Mouse (Mus musculus): Measurements from ENCODE around the gene Ube2v1. TPM values are rescaled to one million over a fixed set of nuclear protein-coding genes. Genes with fewer than 3 reads are reported as not detected.
"Not testable (repeated sequence)": the region's sequence is repeated elsewhere in the genome, so short reads cannot be mapped to it uniquely, and the experiment has no call there.

Gene Ube2v1
- total RNA-seq, 1 experiment from 2014 or later, result 84.5 TPM

DNA sequence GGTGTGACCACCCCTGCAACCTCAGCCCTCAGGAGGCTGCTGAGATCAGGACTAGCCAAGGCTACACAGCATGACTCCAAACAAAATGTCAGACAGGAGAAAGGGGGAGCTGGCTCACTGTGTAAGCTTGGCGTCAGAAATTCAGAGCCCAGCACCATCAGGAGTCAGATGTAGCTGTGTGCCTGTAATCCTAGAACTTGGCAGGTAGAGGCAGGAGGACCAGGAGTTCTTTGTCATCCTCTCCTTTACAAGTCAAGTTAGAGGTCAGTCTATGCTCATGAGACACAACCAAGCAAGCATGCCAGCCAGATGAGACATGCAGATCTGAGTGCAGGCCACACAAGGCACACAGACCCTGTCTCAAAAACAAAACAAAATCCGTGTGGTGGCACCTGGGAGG, 6.2 kb downstream of the Ube2v1 start:
- ATAC-seq (replicated peaks; ENCODE audit: low read depth, poor library complexity, severe bottlenecking), result no peak

DNA sequence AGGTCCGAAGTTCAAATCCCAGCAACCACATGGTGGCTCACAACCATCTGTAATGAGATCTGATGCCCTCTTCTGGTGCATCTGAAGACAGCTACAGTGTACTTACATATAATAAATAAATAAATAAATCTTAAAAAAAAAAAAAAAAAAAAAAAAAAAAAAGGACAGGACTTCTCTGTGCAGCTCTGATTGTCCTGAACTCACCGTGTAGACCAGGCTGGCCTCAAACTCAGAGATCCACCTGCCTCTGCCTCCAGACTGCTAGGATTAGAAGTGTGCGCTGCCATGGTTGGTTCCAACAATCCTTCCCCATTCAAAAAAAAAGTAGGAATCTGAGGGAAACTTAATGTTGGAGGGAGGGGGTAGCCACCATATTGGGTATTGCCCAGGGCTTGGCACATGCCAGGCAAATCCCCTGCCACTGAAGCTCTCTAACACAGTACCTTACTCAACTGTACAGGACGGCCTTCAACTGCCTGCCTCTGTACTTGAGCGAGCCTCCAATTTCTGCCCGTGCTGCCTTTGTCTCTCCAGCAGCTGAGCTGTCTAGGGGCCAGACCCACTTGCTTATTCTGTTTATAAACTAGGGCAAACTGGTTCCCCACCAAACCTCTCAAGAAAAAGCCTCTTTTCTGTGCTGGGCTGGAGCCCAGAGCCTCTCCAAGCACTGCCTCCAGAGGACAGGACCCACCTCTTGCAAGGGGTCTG, 7.4 kb downstream of the Ube2v1 start:
- no peak for ATAC-seq (replicated peaks; ENCODE audit: low read depth, poor library complexity, severe bottlenecking)

- ATAC-seq (replicated peaks; ENCODE audit: low read depth, poor library complexity, severe bottlenecking), result no peak
Measured at GRCm38 (mm10) chr2:167622965-167623364, 8.9 kb downstream of the Ube2v1 start.

GRCm38 (mm10) chr2:167622352-167622751, 9.5 kb downstream of the Ube2v1 start:
- ATAC-seq (replicated peaks; ENCODE audit: low read depth, poor library complexity, severe bottlenecking), result no peak

- no peak for ATAC-seq (replicated peaks; ENCODE audit: low read depth, poor library complexity, severe bottlenecking)
Measured at GRCm38 (mm10) chr2:167621255-167622087, 10.4 kb downstream of the Ube2v1 start.

- ATAC-seq (replicated peaks; ENCODE audit: low read depth, poor library complexity, severe bottlenecking), result no peak
Measured at GRCm38 (mm10) chr2:167617472-167617871, 14.4 kb downstream of the Ube2v1 start.

GRCm38 (mm10) chr2:167617034-167617433, 14.9 kb downstream of the Ube2v1 start:
- ATAC-seq (replicated peaks; ENCODE audit: low read depth, poor library complexity, severe bottlenecking), result no peak

DNA sequence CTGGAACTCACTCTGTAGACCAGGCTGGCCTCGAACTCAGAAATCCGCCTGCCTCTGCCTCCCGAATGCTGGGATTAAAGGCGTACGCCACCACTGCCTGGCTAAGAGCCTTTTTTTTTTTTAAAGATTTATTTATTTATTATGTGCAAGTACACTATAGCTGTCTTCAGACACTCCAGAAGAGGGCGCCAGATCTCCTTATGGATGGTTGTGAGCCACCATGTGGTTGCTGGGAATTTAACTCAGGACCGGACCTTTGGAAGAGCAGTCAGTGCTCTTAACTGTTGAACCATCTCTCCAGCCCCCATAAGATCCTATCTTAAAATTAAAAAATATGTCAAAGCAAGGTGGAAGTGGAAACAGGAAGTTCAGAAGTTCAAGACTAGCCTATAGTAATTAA, 18.6 kb downstream of the Ube2v1 start:
- not testable (repeated sequence) for ATAC-seq (replicated peaks; ENCODE audit: low read depth, poor library complexity, severe bottlenecking)

DNA sequence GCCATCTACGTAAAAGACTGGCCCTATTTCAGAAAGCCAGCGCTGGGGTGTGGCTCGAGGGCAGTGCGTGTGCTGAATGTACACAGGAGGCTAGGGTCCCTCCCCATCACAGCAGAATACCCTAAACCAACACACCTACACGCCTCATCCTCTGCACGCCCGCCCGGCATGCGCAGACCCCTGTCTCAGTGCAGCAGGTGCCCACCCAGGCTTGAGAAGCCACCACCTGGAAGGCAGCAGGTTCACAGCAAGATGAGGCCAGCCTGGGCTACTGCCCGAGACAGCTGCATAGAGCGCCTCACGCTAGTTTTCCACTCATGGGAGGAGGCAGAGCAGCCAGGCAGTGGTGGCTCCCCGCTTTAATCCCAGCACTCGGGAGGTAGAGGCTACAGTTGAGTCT, 19.8 kb downstream of the Ube2v1 start:
- no peak for ATAC-seq (replicated peaks; ENCODE audit: low read depth, poor library complexity, severe bottlenecking)

DNA sequence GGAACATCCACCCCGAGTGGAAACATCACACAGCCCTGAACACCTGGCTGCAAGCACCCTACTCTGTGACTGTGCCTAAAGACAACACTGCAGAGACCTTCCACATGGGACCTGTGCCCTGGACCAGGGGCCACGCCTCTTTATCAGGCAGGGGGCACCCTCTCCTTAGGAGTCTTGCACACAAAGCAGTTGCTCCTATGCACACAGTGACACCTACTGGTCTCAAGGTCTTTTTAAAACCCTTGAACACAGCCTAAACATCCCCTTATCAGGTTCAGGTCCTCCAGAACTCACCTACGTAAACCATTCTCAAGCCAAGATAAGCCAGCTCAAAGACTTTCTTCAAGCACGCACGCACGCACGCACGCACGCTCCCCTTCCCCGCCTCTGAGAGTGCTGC, 20.6 kb downstream of the Ube2v1 start:
- peak; percentile 51; the same call in 1 of the 2 replicates for ATAC-seq (replicated peaks; ENCODE audit: low read depth, poor library complexity, severe bottlenecking)

DNA sequence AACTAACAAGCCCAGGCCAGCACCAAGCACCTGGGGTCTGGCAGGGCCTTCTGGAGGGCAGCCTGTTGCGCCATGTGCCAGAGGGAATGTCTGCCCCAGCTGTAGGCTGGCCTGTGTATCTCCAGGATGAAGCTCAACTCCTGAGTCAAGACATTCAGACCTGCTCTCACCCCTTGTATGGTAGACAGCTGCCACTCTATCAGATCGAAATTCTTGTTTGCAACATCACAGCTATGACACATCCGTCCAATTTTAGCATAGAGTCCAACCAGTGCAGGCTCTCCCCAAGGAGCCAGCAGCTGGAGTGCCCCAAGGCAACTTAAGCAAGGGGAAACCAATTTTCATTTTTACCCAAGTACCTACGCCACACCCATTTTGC, 25.2 kb downstream of the Ube2v1 start:
- no peak for ATAC-seq (replicated peaks; ENCODE audit: low read depth, poor library complexity, severe bottlenecking)

DNA sequence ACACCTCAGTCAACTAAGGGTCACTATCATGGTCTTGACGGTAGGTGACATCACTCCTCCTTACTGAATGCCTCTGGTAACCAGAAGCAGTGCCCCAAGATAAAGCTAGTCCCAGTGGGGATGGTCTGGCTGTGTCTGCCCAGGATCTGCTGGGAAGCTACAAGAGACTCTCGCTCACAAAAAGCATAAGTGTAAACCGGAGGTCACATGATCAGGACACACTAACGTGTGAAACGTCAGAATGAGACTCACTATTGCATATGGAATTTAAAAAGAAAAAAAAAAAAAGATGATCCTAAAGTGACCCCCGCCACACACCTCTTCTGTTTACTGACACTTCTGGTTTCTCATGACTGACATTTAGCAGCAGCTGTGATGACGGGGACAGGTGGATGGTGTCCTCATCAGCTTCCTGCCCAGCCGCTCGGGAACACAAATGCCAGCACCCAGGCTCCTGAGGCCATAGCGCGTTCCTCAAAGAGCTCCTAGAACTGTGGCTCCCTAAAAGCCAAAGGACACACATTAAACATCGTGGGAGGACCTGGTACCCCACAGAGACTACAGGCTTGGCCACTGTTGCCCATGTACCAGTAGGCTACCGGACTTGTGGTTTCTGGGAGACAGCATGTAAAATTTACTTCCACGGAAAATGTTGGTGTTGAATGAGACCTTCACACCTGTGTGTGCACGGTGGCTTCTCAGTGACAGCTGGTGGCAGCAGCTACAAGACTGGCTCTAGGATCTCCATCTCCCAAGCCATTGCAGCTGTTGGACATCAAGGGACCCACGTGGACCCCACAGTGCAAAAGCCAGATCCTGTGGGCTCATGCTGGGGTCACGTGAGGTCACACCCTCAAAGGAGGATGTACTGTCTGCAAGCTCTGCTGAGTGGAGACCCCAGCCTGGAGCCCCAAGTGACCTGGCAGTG, 25.8 kb downstream of the Ube2v1 start:
- no peak for ATAC-seq (replicated peaks; ENCODE audit: low read depth, poor library complexity, severe bottlenecking)

- ATAC-seq (replicated peaks; ENCODE audit: low read depth, poor library complexity, severe bottlenecking), result peak; percentile 82
Measured at GRCm38 (mm10) chr2:167605178-167605794, 26.6 kb downstream of the Ube2v1 start.

DNA sequence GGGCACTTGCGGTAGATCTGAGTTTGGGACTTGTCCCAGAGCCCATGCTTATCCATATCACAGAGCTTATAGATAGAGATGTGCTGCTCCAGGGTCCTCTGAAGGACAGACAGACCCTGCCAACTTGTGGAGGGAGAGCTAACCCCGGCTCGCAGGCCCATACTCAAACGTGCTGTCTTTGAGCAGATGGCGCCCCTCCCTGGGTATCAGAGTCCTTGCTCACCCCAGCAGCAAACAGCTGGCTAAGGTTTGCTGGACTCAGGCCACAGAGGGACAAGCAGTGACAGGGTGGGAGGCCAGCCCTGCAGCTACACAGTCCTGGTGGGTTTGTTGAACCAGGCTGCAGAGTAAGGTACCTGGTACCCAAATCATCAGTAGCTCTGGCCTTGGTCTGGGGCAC, 28.9 kb downstream of the Ube2v1 start:
- no peak for ATAC-seq (replicated peaks; ENCODE audit: low read depth, poor library complexity, severe bottlenecking)

DNA sequence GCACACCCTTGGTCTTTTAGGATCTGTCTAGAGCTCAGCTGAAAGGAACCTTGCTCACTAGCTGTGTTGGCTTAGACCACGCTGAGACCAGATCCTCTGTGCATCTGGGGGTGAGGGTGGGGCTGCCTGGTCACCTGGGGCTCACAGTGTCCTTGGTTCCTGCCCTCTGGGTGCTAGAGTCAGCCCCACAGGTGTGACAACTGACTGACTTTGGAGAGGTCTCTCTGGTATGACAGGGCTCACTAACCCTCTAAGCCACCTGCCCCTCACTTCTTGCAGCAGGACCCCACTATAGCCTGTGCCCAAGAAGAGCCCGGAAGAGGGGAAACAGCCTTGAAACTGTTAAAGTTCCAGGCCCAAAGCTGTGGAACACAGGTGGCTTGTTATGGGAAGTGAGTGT, 29.5 kb downstream of the Ube2v1 start:
- no peak for ATAC-seq (replicated peaks; ENCODE audit: low read depth, poor library complexity, severe bottlenecking)

- no peak for ATAC-seq (replicated peaks; ENCODE audit: low read depth, poor library complexity, severe bottlenecking)
Measured at GRCm38 (mm10) chr2:167600481-167600995, 31.4 kb downstream of the Ube2v1 start.

DNA sequence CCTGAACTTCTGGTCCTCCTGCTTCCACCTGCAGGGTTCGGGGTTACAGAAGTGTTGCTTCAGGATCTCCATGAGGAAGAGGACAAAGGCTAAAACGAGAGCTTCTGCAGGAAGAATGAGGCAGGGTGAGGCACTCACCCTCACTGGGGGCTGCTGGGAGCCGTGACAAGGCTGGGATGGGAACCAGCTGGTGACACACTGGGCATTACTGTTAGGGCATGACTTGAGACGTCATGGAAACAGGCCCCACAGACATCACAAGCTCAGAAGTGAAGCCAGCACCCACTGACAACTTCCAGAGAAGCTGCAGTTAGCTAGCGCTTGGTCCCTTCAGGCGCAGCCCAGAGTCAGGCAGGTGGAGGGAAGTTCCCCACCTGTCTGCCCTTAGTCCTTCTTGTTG, 32.0 kb downstream of the Ube2v1 start:
- ATAC-seq (replicated peaks; ENCODE audit: low read depth, poor library complexity, severe bottlenecking), result no peak

DNA sequence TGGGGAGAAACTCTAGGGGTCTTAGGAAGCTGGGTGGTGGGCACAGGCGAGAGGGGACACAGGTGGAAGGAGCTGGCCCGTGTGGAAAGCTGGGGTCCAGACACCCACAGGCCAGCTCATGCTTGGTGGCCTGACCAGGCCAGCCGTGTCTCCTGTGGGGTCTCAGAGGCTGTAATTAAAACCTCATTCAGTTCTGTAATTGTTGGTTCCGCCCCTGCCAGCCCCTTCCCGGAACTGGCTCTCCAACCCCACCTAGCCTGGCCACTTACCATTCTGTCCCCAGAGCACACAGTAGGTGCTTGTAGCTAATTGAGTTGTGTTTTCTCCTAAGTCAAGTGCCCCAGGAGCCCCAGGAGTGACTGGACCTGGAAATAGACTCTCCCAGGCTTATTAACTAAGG, 32.7 kb downstream of the Ube2v1 start:
- ATAC-seq (replicated peaks; ENCODE audit: low read depth, poor library complexity, severe bottlenecking), result no peak

DNA sequence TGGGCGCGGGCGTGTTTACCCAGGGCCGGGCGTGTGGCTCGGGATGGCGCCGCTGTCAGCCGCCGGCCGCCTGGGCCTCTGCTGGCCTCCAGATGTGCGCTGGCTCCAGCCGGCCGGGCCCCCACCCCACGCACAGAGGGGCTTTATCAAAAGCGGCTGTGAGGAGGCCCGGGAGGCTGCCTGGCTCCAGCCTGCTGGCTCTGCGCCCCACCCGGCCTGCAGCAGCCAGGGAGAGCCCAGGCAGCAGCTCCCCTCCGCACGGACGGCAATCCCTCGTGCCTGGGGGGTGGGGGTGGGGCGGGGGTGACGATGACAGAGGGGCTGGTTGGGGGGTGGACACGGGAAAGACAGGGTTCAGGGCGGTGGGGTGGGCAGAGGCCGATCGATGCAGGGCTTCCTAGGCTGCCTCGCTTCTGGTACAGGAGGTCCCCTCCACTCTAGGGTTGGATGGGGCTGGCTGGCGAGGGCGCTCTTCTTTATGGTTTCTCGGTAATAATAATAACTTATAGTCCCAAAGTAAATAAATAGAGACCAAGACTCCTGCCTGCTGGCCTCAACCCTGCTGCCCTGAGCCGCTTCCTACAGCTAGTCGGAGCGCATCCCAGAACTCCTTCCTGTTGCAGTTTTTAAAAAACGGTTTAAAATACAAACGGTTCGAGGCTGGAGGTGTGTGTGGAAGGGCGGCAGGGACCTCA, 34.3 kb downstream of the Ube2v1 start:
- ATAC-seq (replicated peaks; ENCODE audit: low read depth, poor library complexity, severe bottlenecking), result no peak
